Mouse (Mus musculus): Measurements from ENCODE around the gene Nap1l1. TPM values are rescaled to one million over a fixed set of nuclear protein-coding genes. Genes with fewer than 3 reads are reported as not detected.
"Not testable (repeated sequence)": the region's sequence is repeated elsewhere in the genome, so short reads cannot be mapped to it uniquely, and the experiment has no call there.

The Nap1l1 gene
- polyA plus RNA-seq (2014; fragmentation: Nextera tagmentation; extraction: Ambion mirVana), result 202 and 207 TPM in 2 replicates

GRCm38 (mm10) chr10:111472686-111473510 is at the start of gene Nap1l1:
Nap1l1 (plus strand) TSS chr10:111473223.
- Histone ChIP-seq H3K9ac (ENCODE audit: low read depth, low read length) (peak within 1 kb of the TSS; percentile 98), H3K36me3 (ENCODE audit: control insufficient read depth, insufficient read depth, low read length) (0 out of 2 replicates have a peak, but pooled peaks cover 3% of the 10 kb centered on the region), H3K4me2 (peak within 1 kb of the TSS; percentile 82), H3K4me3 (ENCODE audit: low read depth, low read length) (peak within 1 kb of the TSS; percentile 98), H3K27me3 (ENCODE audit: control insufficient read depth, insufficient read depth, low read length) (no peaks in the 10 kb centered on the region), H3K9me3 (replicated peaks; ENCODE audit: control insufficient read depth, low read length) (no peaks in the 10 kb centered on the region), H3K4me1 (ENCODE audit: control insufficient read depth, insufficient read depth, low read length) (peaks cover 11% of the 10 kb centered on the region), H3K27ac (ENCODE audit: low read depth, low read length) (peak within 1 kb of the TSS; percentile 94)
- under 1% methylated on average over 67 of the region's 80 CpGs for WGBS (ENCODE audit: insufficient replicate concordance)
- ATAC-seq (replicated peaks; ENCODE audit: insufficient number of reproducible peaks, low FRiP score, low TSS enrichment), result peak; percentile 99

- no peak overlapping the region for H3K4me2 ChIP-seq
- H3K27me3 ChIP-seq (ENCODE audit: control insufficient read depth, insufficient read depth, low read length), result no peaks in the 10 kb centered on the region
- H3K27ac ChIP-seq (ENCODE audit: low read depth, low read length), result no peak overlapping the region
- peaks cover 5% of the 10 kb centered on the region for H3K4me1 ChIP-seq (ENCODE audit: control insufficient read depth, insufficient read depth, low read length)
- WGBS (ENCODE audit: insufficient replicate concordance), result 79% methylated on average over 1 of the region's 1 CpGs
- H3K4me3 ChIP-seq (ENCODE audit: low read depth, low read length), result no peak overlapping the region
- no peak for ATAC-seq (replicated peaks; ENCODE audit: insufficient number of reproducible peaks, low FRiP score, low TSS enrichment)
- no peaks in the 10 kb centered on the region for H3K36me3 ChIP-seq (ENCODE audit: control insufficient read depth, insufficient read depth, low read length)
- no peaks in the 10 kb centered on the region for H3K9me3 ChIP-seq (replicated peaks; ENCODE audit: control insufficient read depth, low read length)
- no peak overlapping the region for H3K9ac ChIP-seq (ENCODE audit: low read depth, low read length)
Observed at GRCm38 (mm10) chr10:111426491-111426890, 46.5 kb upstream of the Nap1l1 start.

GRCm38 (mm10) chr10:111433502-111433901 is 39.5 kb upstream of the Nap1l1 start:
- Histone ChIP-seq H3K4me1 (ENCODE audit: control insufficient read depth, insufficient read depth, low read length) (no peaks in the 10 kb centered on the region), H3K4me2 (no peak overlapping the region), H3K27ac (ENCODE audit: low read depth, low read length) (no peak overlapping the region), H3K27me3 (ENCODE audit: control insufficient read depth, insufficient read depth, low read length) (no peaks in the 10 kb centered on the region), H3K9ac (ENCODE audit: low read depth, low read length) (no peak overlapping the region), H3K4me3 (ENCODE audit: low read depth, low read length) (no peak overlapping the region), H3K36me3 (ENCODE audit: control insufficient read depth, insufficient read depth, low read length) (no peaks in the 10 kb centered on the region), H3K9me3 (replicated peaks; ENCODE audit: control insufficient read depth, low read length) (no peaks in the 10 kb centered on the region)
- 83% methylated on average over 3 of the region's 3 CpGs for WGBS (ENCODE audit: insufficient replicate concordance)
- ATAC-seq (replicated peaks; ENCODE audit: insufficient number of reproducible peaks, low FRiP score, low TSS enrichment), result no peak

GRCm38 (mm10) chr10:111441034-111441440 is 32.0 kb upstream of the Nap1l1 start:
- WGBS (ENCODE audit: insufficient replicate concordance), result 39% methylated on average over 3 of the region's 3 CpGs
- 0 out of 2 replicates have a peak overlapping the region, but pooled peaks have one; percentile 31 for H3K27ac ChIP-seq (ENCODE audit: low read depth, low read length)
- H3K4me2 ChIP-seq, result no peak overlapping the region
- no peaks in the 10 kb centered on the region for H3K27me3 ChIP-seq (ENCODE audit: control insufficient read depth, insufficient read depth, low read length)
- no peak overlapping the region for H3K9ac ChIP-seq (ENCODE audit: low read depth, low read length)
- H3K4me3 ChIP-seq (ENCODE audit: low read depth, low read length), result no peak overlapping the region
- no peaks in the 10 kb centered on the region for H3K36me3 ChIP-seq (ENCODE audit: control insufficient read depth, insufficient read depth, low read length)
- no peak for ATAC-seq (replicated peaks; ENCODE audit: insufficient number of reproducible peaks, low FRiP score, low TSS enrichment)
- no peaks in the 10 kb centered on the region for H3K9me3 ChIP-seq (replicated peaks; ENCODE audit: control insufficient read depth, low read length)
- 0 out of 2 replicates have a peak, but pooled peaks cover 3% of the 10 kb centered on the region for H3K4me1 ChIP-seq (ENCODE audit: control insufficient read depth, insufficient read depth, low read length)

GRCm38 (mm10) chr10:111444199-111444598 is 28.8 kb upstream of the Nap1l1 start:
- Histone ChIP-seq H3K27me3 (ENCODE audit: control insufficient read depth, insufficient read depth, low read length) (no peaks in the 10 kb centered on the region), H3K36me3 (ENCODE audit: control insufficient read depth, insufficient read depth, low read length) (no peaks in the 10 kb centered on the region), H3K27ac (ENCODE audit: low read depth, low read length) (no peak overlapping the region), H3K4me3 (ENCODE audit: low read depth, low read length) (no peak overlapping the region), H3K9ac (ENCODE audit: low read depth, low read length) (no peak overlapping the region), H3K4me2 (no peak overlapping the region), H3K9me3 (replicated peaks; ENCODE audit: control insufficient read depth, low read length) (no peaks in the 10 kb centered on the region), H3K4me1 (ENCODE audit: control insufficient read depth, insufficient read depth, low read length) (0 out of 2 replicates have a peak, but pooled peaks cover 3% of the 10 kb centered on the region)
- WGBS (ENCODE audit: insufficient replicate concordance), result 56% methylated on average over 9 of the region's 9 CpGs
- ATAC-seq (replicated peaks; ENCODE audit: insufficient number of reproducible peaks, low FRiP score, low TSS enrichment), result no peak

GRCm38 (mm10) chr10:111445939-111446671 is 26.9 kb upstream of the Nap1l1 start:
- no peaks in the 10 kb centered on the region for H3K36me3 ChIP-seq (ENCODE audit: control insufficient read depth, insufficient read depth, low read length)
- no peak for ATAC-seq (replicated peaks; ENCODE audit: insufficient number of reproducible peaks, low FRiP score, low TSS enrichment)
- H3K27ac ChIP-seq (ENCODE audit: low read depth, low read length), result no peak overlapping the region
- no peak overlapping the region for H3K9ac ChIP-seq (ENCODE audit: low read depth, low read length)
- 0 out of 2 replicates have a peak, but pooled peaks cover 3% of the 10 kb centered on the region for H3K4me1 ChIP-seq (ENCODE audit: control insufficient read depth, insufficient read depth, low read length)
- no peaks in the 10 kb centered on the region for H3K27me3 ChIP-seq (ENCODE audit: control insufficient read depth, insufficient read depth, low read length)
- no peak overlapping the region for H3K4me3 ChIP-seq (ENCODE audit: low read depth, low read length)
- no peak overlapping the region for H3K4me2 ChIP-seq
- H3K9me3 ChIP-seq (replicated peaks; ENCODE audit: control insufficient read depth, low read length), result no peaks in the 10 kb centered on the region
- 49% methylated on average over 9 of the region's 9 CpGs for WGBS (ENCODE audit: insufficient replicate concordance)

- not testable (repeated sequence) for H3K4me3 ChIP-seq (ENCODE audit: low read depth, low read length); H3K4me1 ChIP-seq (ENCODE audit: control insufficient read depth, insufficient read depth, low read length); H3K9ac ChIP-seq (ENCODE audit: low read depth, low read length); H3K27me3 ChIP-seq (ENCODE audit: control insufficient read depth, insufficient read depth, low read length); H3K9me3 ChIP-seq (replicated peaks; ENCODE audit: control insufficient read depth, low read length); H3K27ac ChIP-seq (ENCODE audit: low read depth, low read length); H3K4me2 ChIP-seq; ATAC-seq (replicated peaks; ENCODE audit: insufficient number of reproducible peaks, low FRiP score, low TSS enrichment); H3K36me3 ChIP-seq (ENCODE audit: control insufficient read depth, insufficient read depth, low read length)
- WGBS (ENCODE audit: insufficient replicate concordance), result 83% methylated on average over 3 of the region's 3 CpGs
Observed at GRCm38 (mm10) chr10:111446672-111447008, 26.4 kb upstream of the Nap1l1 start.

GRCm38 (mm10) chr10:111449662-111450061 is 23.4 kb upstream of the Nap1l1 start:
- ATAC-seq (replicated peaks; ENCODE audit: insufficient number of reproducible peaks, low FRiP score, low TSS enrichment); H3K36me3 ChIP-seq (ENCODE audit: control insufficient read depth, insufficient read depth, low read length); H3K4me1 ChIP-seq (ENCODE audit: control insufficient read depth, insufficient read depth, low read length); H3K9me3 ChIP-seq (replicated peaks; ENCODE audit: control insufficient read depth, low read length); H3K9ac ChIP-seq (ENCODE audit: low read depth, low read length); H3K4me2 ChIP-seq; H3K27ac ChIP-seq (ENCODE audit: low read depth, low read length); H3K27me3 ChIP-seq (ENCODE audit: control insufficient read depth, insufficient read depth, low read length); H3K4me3 ChIP-seq (ENCODE audit: low read depth, low read length): not testable (repeated sequence)
- 53% methylated on average over 3 of the region's 5 CpGs for WGBS (ENCODE audit: insufficient replicate concordance)
